Mouse (Mus musculus) heart, postnatal 36 days (tissue): Measurements from ENCODE around the gene Poc1a. TPM values are rescaled to one million over a fixed set of nuclear protein-coding genes. Genes with fewer than 3 reads are reported as not detected.
A peak's percentile ranks its signal among the peaks of the same experiment; 100 is the strongest.

Experiments used
- DNase-seq, 2 experiments: peaks; one replicate each; pipeline ENCODE4 v3.0.0; 2021 to 2022
- intact Hi-C: fragments of 180-260 bp; cut with DNase I; formaldehyde crosslinking; loops from one replicate; pipeline ENCODE4 v1.15.1; 2025
- total RNA-seq, 2 experiments: library from RNA; stranded (reverse); gene quantifications; 2 replicates each; pipeline ENCODE4 v1.2.3; 2021

Poc1a gene
- total RNA-seq, 2 experiments from 2014 or later = 4.1 TPM

DNA sequence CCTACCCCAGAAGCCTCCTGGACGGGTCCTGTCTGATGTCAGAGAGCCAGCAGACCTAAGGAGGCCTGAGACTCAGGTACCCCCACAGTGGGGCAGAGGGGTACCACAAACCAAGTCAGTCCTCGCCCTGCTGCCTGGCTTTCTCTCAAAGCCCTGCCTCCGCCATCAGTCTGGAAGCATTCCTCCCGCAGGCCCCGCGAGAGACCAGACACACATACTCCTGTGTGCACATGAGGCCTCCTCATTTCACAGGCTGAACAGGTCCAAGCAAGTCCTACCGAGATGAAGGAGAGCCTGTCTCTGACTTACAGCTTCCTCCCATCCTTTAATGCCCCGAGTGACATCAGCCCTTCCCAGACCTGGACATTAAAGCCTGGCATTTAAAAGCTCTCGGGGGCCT, 97.9 kb downstream of the Poc1a start:
- DNase-seq = no peak
- intact Hi-C loops = no loop called here

DNA sequence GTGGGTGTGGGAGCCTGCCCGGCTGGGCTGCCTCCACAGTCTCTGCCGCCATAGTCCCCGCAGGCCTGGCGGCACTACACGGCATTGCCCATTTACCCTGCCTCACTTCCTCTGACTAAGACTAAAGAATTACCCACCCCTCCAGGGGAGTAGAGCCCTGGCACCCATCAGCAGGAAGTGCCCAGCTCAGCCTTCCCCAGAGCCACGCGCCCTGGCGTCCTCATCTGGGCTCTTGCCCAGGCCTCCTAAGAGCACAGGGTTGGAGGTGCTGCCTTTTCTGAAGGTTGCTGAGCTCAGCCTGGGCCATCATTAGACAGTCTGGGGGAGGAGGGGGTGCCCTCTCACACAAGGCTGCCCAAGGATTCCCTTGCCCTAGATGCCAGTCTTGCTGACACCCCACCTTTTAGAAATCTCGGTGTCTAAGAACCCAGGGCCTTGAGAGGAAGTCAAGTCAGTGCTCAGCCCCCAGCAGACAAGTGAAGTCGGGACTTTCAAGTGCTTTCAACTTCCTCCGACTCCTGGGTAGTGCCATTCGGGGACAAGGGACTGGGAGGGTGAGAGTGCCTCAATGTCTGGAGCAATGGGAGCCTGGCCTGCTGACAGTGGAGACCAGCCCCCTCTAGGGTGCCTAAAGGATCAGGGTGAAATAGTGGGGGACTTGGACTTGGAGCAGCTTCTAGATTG, 105.5 kb downstream of the Poc1a start:
- intact Hi-C loops = loop anchor here (2.0 kb wide), 2 partner anchors 18 to 30 kb away; no protein-coding TSS in a partner anchor
- peak in 1 of 2 experiments; percentile 65 for DNase-seq

DNA sequence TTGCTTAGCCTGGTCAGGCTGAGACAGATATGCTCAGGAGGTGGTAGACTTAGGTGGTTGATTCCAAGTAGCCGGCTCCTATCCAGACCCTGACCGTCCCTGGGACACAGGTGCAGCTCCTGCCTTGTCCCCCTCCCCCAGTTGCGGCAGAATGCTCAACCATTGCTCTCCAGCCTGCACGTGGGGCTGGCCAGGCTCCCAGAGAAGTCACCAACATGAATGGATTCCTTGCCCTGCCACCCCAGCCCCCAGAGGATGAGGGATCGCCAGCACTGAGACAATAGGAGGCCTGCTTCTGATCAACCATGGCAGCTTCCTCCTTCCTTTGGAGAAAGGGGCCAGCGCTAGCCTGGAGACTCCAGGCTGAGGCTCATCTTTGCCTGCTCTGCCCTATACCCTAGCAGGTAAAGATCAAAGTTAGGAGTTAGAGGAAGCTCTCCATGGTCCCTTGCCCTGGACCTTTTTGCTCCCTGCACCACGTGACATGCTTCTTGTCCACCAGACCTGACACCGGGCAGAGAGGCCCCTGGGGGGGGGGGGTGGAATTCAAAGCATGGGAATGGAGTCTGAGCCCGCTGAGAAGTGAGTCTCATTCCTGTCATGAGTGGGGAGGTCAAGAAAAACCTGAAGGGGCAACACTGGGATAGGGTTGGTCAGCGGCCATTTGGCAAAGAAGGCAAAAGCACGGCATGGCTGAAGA, 112.1 kb downstream of the Poc1a start:
- intact Hi-C loops = no loop called here
- no peak for DNase-seq

DNA sequence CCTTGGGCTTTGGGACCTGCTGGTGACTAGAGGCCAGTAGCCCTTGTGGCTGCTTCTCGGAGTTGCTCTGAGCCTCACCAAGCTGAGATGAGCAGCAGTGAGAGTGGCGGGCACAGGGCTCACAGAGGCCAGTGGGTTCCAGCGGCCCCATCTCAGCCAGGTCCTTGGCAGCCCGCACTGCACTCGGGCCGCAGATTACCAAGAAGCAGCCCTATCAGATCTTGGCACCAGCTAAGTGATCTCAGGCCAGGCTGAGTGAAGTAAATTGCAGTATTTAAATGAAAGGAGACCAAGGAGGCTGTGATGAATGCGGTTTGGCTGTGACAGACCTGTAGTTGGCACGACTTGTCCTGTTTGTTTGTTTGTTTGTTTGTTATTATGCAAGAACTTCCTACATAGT, 112.7 kb downstream of the Poc1a start:
- no peak for DNase-seq
- intact Hi-C loops = no loop called here

DNA sequence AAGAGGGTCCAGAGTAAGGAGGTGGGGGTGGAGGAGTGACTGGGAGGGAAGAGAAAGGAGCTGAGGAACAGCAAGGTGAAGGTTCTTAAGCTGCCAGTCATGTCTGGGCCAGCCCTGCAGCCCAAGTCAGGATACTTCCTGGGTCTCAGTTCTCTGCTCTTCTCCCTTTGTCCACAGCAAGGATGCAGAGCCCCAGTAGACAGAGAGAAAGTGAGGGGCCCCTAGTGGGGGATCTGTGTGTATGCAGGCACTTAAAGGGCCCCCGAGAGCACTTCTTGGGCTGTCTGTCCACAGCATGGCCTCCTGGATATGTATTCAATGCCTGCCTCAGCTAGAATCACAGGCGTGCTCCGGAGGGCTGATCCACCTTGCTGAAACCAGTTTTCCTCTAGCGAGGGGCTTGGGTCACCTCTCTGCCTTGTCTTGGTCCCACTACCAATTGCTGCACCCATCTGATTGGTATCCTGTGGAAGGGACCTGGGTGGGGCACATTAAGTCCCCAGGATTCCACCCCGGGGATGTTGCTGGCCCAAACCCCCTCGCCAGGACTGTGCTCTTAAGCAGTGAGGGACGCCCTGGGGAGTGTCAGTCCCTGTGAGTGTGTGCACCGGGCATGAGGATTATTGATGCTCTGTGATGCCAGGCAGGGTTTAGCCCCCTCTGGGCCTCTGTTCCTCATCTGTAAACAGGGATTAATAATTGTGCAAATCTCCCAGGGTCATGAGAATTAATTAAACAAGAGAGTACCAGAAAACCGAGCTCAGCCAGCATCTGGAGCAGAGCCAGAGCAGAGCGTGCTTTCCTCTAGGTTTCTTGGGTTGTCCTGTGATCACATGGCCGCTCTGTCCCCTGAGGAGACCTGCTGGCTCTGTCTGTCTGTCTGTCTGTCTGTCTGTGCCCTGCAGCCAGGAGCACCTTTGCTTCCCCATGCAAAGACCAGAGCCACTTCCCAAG, 114.1 kb downstream of the Poc1a start:
- no peak for DNase-seq
- intact Hi-C loops = no loop called here

DNA sequence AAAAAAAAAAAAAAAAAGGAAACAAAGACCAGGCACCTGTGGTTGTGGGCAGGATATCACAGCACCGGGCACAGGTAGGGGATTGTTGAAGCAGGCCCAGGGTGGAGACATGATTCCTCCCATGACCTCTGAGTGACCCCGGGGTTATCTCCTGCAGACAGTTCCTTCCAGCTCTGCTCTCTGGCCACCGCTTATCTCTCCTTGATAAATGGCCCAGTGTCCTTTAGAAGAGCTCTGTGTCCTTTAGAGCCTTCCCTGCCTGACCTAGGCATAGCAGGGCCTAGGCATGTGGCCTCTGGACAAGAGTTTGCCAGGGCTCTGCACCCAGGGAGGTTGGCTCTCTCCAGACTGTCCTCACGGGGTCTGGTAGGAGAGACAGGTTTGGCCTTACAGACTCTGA, 116.9 kb downstream of the Poc1a start:
- DNase-seq = no peak
- intact Hi-C loops = no loop called here

DNA sequence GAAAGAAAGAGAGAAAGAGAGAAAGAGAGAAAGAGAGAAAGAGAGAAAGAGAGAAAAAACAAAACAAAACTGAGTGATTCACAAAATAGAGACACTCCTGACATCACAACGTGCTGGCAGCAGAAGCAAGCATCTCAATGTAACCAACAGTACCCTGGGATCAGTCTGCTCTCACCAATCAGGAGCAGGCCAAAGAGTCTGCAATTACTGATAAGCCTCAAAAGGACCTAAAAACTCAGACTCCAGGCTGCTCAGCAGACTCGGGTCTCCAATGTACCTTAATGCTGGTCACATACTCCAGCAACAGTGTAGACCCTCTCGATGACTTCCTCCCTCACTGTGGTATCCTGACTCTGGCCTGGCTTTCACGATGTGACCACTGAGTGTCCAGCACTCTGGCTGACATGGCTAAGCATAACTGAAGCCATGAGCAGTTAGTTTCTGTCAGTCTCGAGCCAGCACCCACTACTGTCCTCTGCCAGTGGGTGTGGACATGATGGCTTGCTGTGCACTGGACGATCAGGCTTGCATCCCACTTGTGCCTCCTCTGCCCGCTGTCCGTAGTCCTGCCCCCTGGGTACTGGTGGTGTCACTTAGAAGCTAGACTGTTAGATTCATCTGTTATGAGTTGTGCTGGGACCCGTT, 117.9 kb downstream of the Poc1a start:
- no peak for DNase-seq
- intact Hi-C loops = no loop called here

DNA sequence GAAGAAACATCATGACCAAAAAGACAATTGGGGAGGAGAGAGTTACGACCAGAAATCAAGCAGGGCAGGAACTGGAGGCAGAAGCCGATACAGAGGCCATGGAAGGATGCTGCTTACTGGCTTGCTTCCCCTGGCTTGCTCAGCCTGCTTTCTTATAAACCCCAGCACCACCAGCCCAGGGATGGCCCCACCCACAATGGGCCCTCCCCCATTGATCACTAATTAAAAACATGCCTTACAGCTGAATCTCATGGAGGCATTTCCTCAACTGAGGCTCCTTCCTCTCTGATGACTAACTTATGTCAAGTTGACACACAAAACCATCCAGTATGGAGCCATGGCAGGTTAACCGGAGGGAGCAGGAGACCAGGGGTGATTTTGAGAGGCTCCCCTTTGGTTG, 118.9 kb downstream of the Poc1a start:
- intact Hi-C loops = no loop called here

More for the DNA sequence above, 118.9 kb downstream of the Poc1a start:
- DNase-seq = no peak

Other genes with a start within 250 kb of the Poc1a start
- gene Col6a4, start 184.3 kb upstream of the Poc1a start, total RNA-seq = not detected
- gene Glyctk, start 122.9 kb upstream of the Poc1a start, total RNA-seq = 1 to 10 TPM; 1.3 to 1.7 TPM
- 10 to 100 TPM; 34.6 to 43.4 TPM for gene Wdr82, start 110.1 kb upstream of the Poc1a start, total RNA-seq
- gene Ppm1m, start 81.3 kb upstream of the Poc1a start, total RNA-seq = 10 to 100 TPM; 12.2 to 13.8 TPM
- gene Twf2, start 78.0 kb upstream of the Poc1a start, total RNA-seq = 100 to 1,000 TPM; 266 to 269 TPM
- 1 to 10 TPM in 1 of 2 experiments, under 1 TPM in 1; 0.47 to 1.1 TPM for gene Tlr9, start 58.5 kb upstream of the Poc1a start, total RNA-seq
- gene Alas1, start 32.4 kb upstream of the Poc1a start, total RNA-seq = 100 to 1,000 TPM; 298 to 524 TPM
- gene Dusp7, start 87.6 kb downstream of the Poc1a start, total RNA-seq = 10 to 100 TPM; 56.6 to 56.8 TPM
- 100 to 1,000 TPM; 281 to 289 TPM for gene Rpl29, start 148.4 kb downstream of the Poc1a start, total RNA-seq
- gene Acy1, start 157.3 kb downstream of the Poc1a start, total RNA-seq = 10 to 100 TPM; 24.9 to 27.0 TPM
- 1 to 10 TPM; 7.2 to 8.3 TPM for gene Abhd14b, start 166.4 kb downstream of the Poc1a start, total RNA-seq
- gene Abhd14a, start 166.6 kb downstream of the Poc1a start, total RNA-seq = 10 to 100 TPM; 20.9 to 25.1 TPM
- 10 to 100 TPM; 72.8 to 73.4 TPM for gene Pcbp4, start 172.2 kb downstream of the Poc1a start, total RNA-seq
- not detected for gene Gpr62, start 184.9 kb downstream of the Poc1a start, total RNA-seq
- 10 to 100 TPM; 24.9 to 27.7 TPM for gene Rrp9, start 194.9 kb downstream of the Poc1a start, total RNA-seq
- 10 to 100 TPM; 27.2 to 33.7 TPM for gene Parp3, start 195.9 kb downstream of the Poc1a start, total RNA-seq
- not detected for gene Iqcf1, start 218.9 kb downstream of the Poc1a start, total RNA-seq
- gene Iqcf5, start 233.5 kb downstream of the Poc1a start, total RNA-seq = not detected